In the genomic region with DNA sequence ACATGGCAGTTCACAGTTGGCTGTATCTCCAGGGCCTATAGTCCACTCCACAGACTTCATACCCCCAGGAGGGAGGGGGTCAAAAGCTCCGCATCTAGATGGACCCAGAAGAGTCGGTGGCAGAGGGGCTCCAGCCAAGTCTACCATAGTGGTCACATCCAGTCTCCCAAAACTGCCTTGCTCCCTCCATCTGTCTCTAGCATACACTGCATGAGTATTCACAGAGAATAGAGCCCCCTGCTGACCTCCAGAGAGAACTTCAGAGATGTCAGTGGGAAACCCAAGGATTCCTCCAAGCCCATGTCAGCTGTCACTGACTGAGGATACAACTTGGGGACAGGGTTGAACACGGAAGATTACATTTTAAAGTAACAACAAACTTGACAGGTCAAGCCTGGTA, we compare ENCODE assay signal across 1 mouse cellular context.
TF ChIP-seq lines count a peak whose summit lies in the region.

No protein-coding gene starts in this region.

TF ChIP-seq in MEL, 35 proteins besides CTCF, POLR2A, EP300 and RAD21 (continued from another document):
- TF ChIP-seq UBTF (IDR thresholded peaks at IDR 0.05; ENCODE audit: borderline replicate concordance, insufficient read depth, low read depth, low read length), result no peak
- peak; percentile 61; the same call in 1 of the 2 replicates for TF ChIP-seq MAZ (IDR thresholded peaks at IDR 0.05; ENCODE audit: low read depth, low read length)
- TF ChIP-seq MXI1 (IDR thresholded peaks at IDR 0.05; ENCODE audit: low read depth, low read length), result peak; percentile 46; the same call in 1 of the 2 replicates
